Mouse (Mus musculus): ENCODE measurements at regions not wholly inside any gene's neighbourhood (a gene's known extent, or its start where the extent isn't known, plus 50 kb on each side); places are given as distances from the start of the nearest gene placed in this dataset.

GRCm38 (mm10) chr11:38938124-38938883, 1702.5 kb upstream of the Tenm2 start:
- peak; percentile 29 for DNase-seq (ENCODE audit: low read depth, low spot score)
